Mouse (Mus musculus): ENCODE measurements around the gene Ppp1cc.

The Ppp1cc gene

GRCm38 (mm10) chr5:122157827-122158381, at the start of gene Ppp1cc:
Gene Ppp1cc, plus strand, starts transcription at chr5:122158278.
- DNase-seq (ENCODE audit: low spot score), result no peak

- no peak for DNase-seq (ENCODE audit: low spot score)
Measured at GRCm38 (mm10) chr5:122109325-122110060, 48.6 kb upstream of the Ppp1cc start.

GRCm38 (mm10) chr5:122110625-122111024, 47.5 kb upstream of the Ppp1cc start:
- DNase-seq (ENCODE audit: low spot score), result no peak

- DNase-seq (ENCODE audit: low spot score), result no peak
Measured at GRCm38 (mm10) chr5:122111091-122111932, 46.8 kb upstream of the Ppp1cc start.

- no peak for DNase-seq (ENCODE audit: low spot score)
Measured at GRCm38 (mm10) chr5:122111933-122112248, 46.2 kb upstream of the Ppp1cc start.

- DNase-seq (ENCODE audit: low spot score), result no peak
Measured at GRCm38 (mm10) chr5:122113450-122113849, 44.6 kb upstream of the Ppp1cc start.

GRCm38 (mm10) chr5:122114176-122114575, 43.9 kb upstream of the Ppp1cc start:
- DNase-seq (ENCODE audit: low spot score), result no peak

- DNase-seq (ENCODE audit: low spot score), result no peak
Measured at GRCm38 (mm10) chr5:122115266-122115763, 42.8 kb upstream of the Ppp1cc start.

- no peak for DNase-seq (ENCODE audit: low spot score)
Measured at GRCm38 (mm10) chr5:122116243-122116642, 41.8 kb upstream of the Ppp1cc start.

- no peak for DNase-seq (ENCODE audit: low spot score)
Measured at GRCm38 (mm10) chr5:122125211-122125760, 32.8 kb upstream of the Ppp1cc start.

GRCm38 (mm10) chr5:122129068-122129655, 28.9 kb upstream of the Ppp1cc start:
- peak; percentile 86 for DNase-seq (ENCODE audit: low spot score)

GRCm38 (mm10) chr5:122130341-122130998, 27.6 kb upstream of the Ppp1cc start:
- DNase-seq (ENCODE audit: low spot score), result no peak

- peak; percentile 79 for DNase-seq (ENCODE audit: low spot score)
Measured at GRCm38 (mm10) chr5:122131076-122132051, 26.7 kb upstream of the Ppp1cc start.

- DNase-seq (ENCODE audit: low spot score), result no peak
Measured at GRCm38 (mm10) chr5:122132167-122133049, 25.7 kb upstream of the Ppp1cc start.

GRCm38 (mm10) chr5:122133050-122133389, 25.1 kb upstream of the Ppp1cc start:
- DNase-seq (ENCODE audit: low spot score), result no peak

- DNase-seq (ENCODE audit: low spot score), result no peak
Measured at GRCm38 (mm10) chr5:122134395-122135289, 23.4 kb upstream of the Ppp1cc start.

- no peak for DNase-seq (ENCODE audit: low spot score)
Measured at GRCm38 (mm10) chr5:122135290-122135882, 22.7 kb upstream of the Ppp1cc start.

All from layer of hippocampus, adult 9-10 months (tissue).